Mouse (Mus musculus) heart, embryonic 11.5 days (tissue): ENCODE data around the gene Psmb4. TPM values are rescaled to one million over a fixed set of nuclear protein-coding genes. Genes with fewer than 3 reads are reported as not detected.

ENCODE experiments used
- ATAC-seq: fragments of 200-750 bp; cut with Nextera tagmentation; replicated peaks from 2 replicates; pipeline ENCODE4 v1.8.0; 2017; ENCODE audit warnings: moderate library complexity; ENCODE audit not compliant: insufficient number of reproducible peaks, low FRiP score, low TSS enrichment
- H3K27ac ChIP-seq: fragments of 300-500 bp; sonication (generic); 2 replicates; pipeline ENCODE4 v1.5.1; 2014; ENCODE audit warnings: mild to moderate bottlenecking, low read depth, low read length
- H3K27me3 ChIP-seq: fragments of 300-500 bp; sonication (generic); 2 replicates; pipeline ENCODE4 v1.6.1; 2014; ENCODE audit warnings: mild to moderate bottlenecking, low read length, mixed read lengths; ENCODE audit not compliant: control insufficient read depth, insufficient read depth
- H3K36me3 ChIP-seq: fragments of 300-500 bp; sonication (generic); 2 replicates; pipeline ENCODE4 v1.6.1; 2014; ENCODE audit warnings: mild to moderate bottlenecking, low read length, moderate library complexity, mixed read lengths; ENCODE audit not compliant: control insufficient read depth, insufficient read depth
- H3K4me1 ChIP-seq: fragments of 300-500 bp; sonication (generic); 2 replicates; pipeline ENCODE4 v1.6.1; 2014; ENCODE audit warnings: low read length; ENCODE audit not compliant: control insufficient read depth, insufficient read depth
- H3K4me2 ChIP-seq: fragments of 300-500 bp; sonication (generic); 2 replicates; pipeline ENCODE4 v1.6.1; 2014; ENCODE audit warnings: mild to moderate bottlenecking, moderate library complexity
- H3K4me3 ChIP-seq: fragments of 300-500 bp; sonication (generic); 2 replicates; pipeline ENCODE4 v1.5.1; 2014; ENCODE audit warnings: low read depth, low read length
- H3K9ac ChIP-seq: fragments of 300-500 bp; sonication (generic); 2 replicates; pipeline ENCODE4 v1.6.1; 2014; ENCODE audit warnings: mild to moderate bottlenecking, low read depth, low read length, moderate library complexity
- H3K9me3 ChIP-seq: fragments of 300-500 bp; sonication (generic); replicated peaks from 2 replicates; pipeline ENCODE4 v1.6.1; 2016; ENCODE audit warnings: low read length; ENCODE audit not compliant: control insufficient read depth
- WGBS: fragments of 180-500 bp; shearing (Covaris S2); extraction: QIAGEN DNeasy Blood & Tissue Kit; methylation state at CpG from one replicate; pipeline ENCODE4 v1.1.7; 2014; ENCODE audit not compliant: insufficient replicate concordance; 5-methylcytosine and 5-hydroxymethylcytosine counted together
- polyA plus RNA-seq: library from polyadenylated mRNA; unstranded; fragments of >200 nt; fragmentation: Nextera tagmentation; extraction: Ambion mirVana; gene quantifications from 2 replicates; pipeline ENCODE4 v1.2.1, GENCODE M21; 2014

Psmb4 gene
- polyA plus RNA-seq, 1 experiment from 2014 or later = 293 TPM

- no peaks in the 10 kb centered on the region for H3K9me3 ChIP-seq
- no peak for ATAC-seq
- H3K4me2 ChIP-seq = no peak overlapping the region
- WGBS = 78% methylated on average over 4 of the region's 4 CpGs
- H3K36me3 ChIP-seq = peaks cover 32% of the 10 kb centered on the region
- H3K4me3 ChIP-seq = no peak overlapping the region
- H3K27ac ChIP-seq = no peak overlapping the region
- no peak overlapping the region for H3K9ac ChIP-seq
- peaks cover 8% of the 10 kb centered on the region for H3K4me1 ChIP-seq
- H3K27me3 ChIP-seq = no peaks in the 10 kb centered on the region
Measured at GRCm38 (mm10) chr3:94881840-94882239, 4.9 kb downstream of the Psmb4 start.

DNA sequence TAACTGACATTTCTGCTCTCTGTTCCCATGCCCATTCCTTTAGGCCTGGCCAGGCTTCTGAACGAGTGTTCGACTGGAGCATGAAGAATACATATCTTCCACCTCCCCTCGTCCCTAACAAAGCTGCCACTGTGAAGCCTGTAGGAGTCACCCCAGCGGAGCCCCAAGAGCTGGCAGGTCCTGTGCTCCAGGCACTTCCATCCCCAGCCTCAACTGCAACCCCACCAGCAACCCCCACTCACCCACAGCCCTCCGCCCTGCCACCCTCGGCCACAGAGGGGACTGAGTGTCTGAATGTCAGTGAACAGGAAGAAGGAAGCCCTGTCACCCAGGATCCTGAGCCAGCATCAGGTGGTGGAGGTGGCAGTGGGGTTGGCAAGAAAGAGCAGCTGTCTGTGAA lies 8.1 kb downstream of the Psmb4 start:
- H3K27me3 ChIP-seq = no peaks in the 10 kb centered on the region
- H3K36me3 ChIP-seq = peaks cover 42% of the 10 kb centered on the region
- no peak overlapping the region for H3K4me3 ChIP-seq
- H3K9ac ChIP-seq = no peak overlapping the region
- 87% methylated on average over 6 of the region's 6 CpGs for WGBS
- no peak for ATAC-seq
- H3K4me2 ChIP-seq = no peak overlapping the region
- no peak overlapping the region for H3K27ac ChIP-seq
- H3K9me3 ChIP-seq = no peaks in the 10 kb centered on the region
- H3K4me1 ChIP-seq = no peaks in the 10 kb centered on the region

DNA sequence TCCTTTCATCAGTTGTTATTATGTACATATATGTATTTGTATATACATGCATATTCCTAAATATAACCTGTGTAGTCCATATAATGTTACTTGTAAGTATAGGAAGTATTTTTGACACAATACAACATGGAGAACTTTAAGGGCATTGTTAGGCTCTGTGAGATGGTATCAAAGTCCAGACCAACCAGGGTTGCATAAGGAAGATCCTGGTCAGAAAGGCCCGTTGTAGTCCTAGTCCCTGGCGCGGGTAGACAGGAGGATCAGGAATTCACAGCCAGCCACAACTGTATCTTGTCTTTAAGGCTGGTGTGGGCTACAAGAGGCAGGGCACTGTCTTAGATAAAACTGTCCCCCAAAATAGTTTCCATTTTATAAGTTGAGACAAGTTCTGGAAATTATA lies 17.8 kb downstream of the Psmb4 start:
- Histone ChIP-seq H3K27me3 (no peaks in the 10 kb centered on the region), H3K27ac (no peak overlapping the region), H3K4me1 (no peaks in the 10 kb centered on the region), H3K4me2 (no peak overlapping the region), H3K9me3 (no peaks in the 10 kb centered on the region), H3K9ac (no peak overlapping the region), H3K4me3 (no peak overlapping the region), H3K36me3 (peaks cover 37% of the 10 kb centered on the region)
- WGBS = 87% methylated on average over 3 of the region's 3 CpGs
- no peak for ATAC-seq

- H3K9me3 ChIP-seq = no peaks in the 10 kb centered on the region
- peaks cover 25% of the 10 kb centered on the region for H3K36me3 ChIP-seq
- H3K27ac ChIP-seq = no peak overlapping the region
- no peak overlapping the region for H3K4me3 ChIP-seq
- 77% methylated on average over 2 of the region's 2 CpGs for WGBS
- no peaks in the 10 kb centered on the region for H3K4me1 ChIP-seq
- H3K27me3 ChIP-seq = no peaks in the 10 kb centered on the region
- H3K9ac ChIP-seq = no peak overlapping the region
- H3K4me2 ChIP-seq = no peak overlapping the region
- no peak for ATAC-seq
Measured at GRCm38 (mm10) chr3:94859471-94859870, 27.3 kb downstream of the Psmb4 start.

DNA sequence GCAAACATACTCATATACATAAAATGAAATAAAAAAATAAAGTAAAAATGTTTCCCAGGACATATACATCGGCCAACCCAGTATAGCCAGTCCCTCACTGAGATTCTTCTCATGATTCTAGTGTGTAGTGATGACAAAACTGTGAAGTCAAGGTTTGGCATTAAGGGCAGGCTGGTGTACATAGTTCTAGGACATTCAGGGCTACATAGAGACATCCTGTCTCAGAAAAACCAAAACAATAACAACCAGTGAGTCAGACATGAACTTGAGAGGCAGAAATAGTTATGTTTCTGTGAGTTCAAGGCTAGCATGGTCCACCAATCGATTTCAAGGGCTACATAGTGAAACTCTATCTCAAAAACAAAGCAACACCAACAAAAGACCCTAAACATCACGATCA lies 34.5 kb downstream of the Psmb4 start:
- H3K9ac ChIP-seq = no peak overlapping the region
- no peaks in the 10 kb centered on the region for H3K9me3 ChIP-seq
- no peaks in the 10 kb centered on the region for H3K27me3 ChIP-seq
- WGBS = 86% methylated on average over 3 of the region's 3 CpGs
- no peak overlapping the region for H3K4me3 ChIP-seq
- H3K4me1 ChIP-seq = peaks cover 10% of the 10 kb centered on the region; the same call in 1 of the 2 replicates
- H3K27ac ChIP-seq = no peak overlapping the region
- H3K36me3 ChIP-seq = peaks cover 15% of the 10 kb centered on the region
- H3K4me2 ChIP-seq = no peak overlapping the region
- ATAC-seq = no peak

- H3K9me3 ChIP-seq = no peaks in the 10 kb centered on the region
- H3K27ac ChIP-seq = no peak overlapping the region
- H3K4me1 ChIP-seq = peaks cover 10% of the 10 kb centered on the region; the same call in 1 of the 2 replicates
- peaks cover 15% of the 10 kb centered on the region for H3K36me3 ChIP-seq
- no peak for ATAC-seq
- H3K27me3 ChIP-seq = no peaks in the 10 kb centered on the region
- no peak overlapping the region for H3K4me2 ChIP-seq
- WGBS = 57% methylated on average over 3 of the region's 3 CpGs
- no peak overlapping the region for H3K4me3 ChIP-seq
- no peak overlapping the region for H3K9ac ChIP-seq
Measured at GRCm38 (mm10) chr3:94851731-94852130, 35.0 kb downstream of the Psmb4 start.

GRCm38 (mm10) chr3:94849338-94849737 lies 37.4 kb downstream of the Psmb4 start:
- no peak for ATAC-seq
- WGBS = 11% methylated on average over 1 of the region's 1 CpGs
- no peaks in the 10 kb centered on the region for H3K9me3 ChIP-seq

GRCm38 (mm10) chr3:94847382-94847781 lies 39.4 kb downstream of the Psmb4 start:
- no peak for ATAC-seq
- Histone ChIP-seq H3K27me3 (no peaks in the 10 kb centered on the region), H3K9ac (no peak overlapping the region), H3K4me2 (no peak overlapping the region), H3K27ac (no peak overlapping the region), H3K36me3 (no peaks in the 10 kb centered on the region), H3K4me3 (no peak overlapping the region), H3K4me1 (peaks cover 15% of the 10 kb centered on the region), H3K9me3 (no peaks in the 10 kb centered on the region)
- 89% methylated on average over 2 of the region's 2 CpGs for WGBS

More at GRCm38 (mm10) chr3:94849338-94849737, 37.4 kb downstream of the Psmb4 start:
- no peak overlapping the region for H3K4me2 ChIP-seq
- H3K4me3 ChIP-seq = no peak overlapping the region
- H3K36me3 ChIP-seq = peaks cover 1% of the 10 kb centered on the region; the same call in 1 of the 2 replicates
- H3K27me3 ChIP-seq = no peaks in the 10 kb centered on the region
- no peak overlapping the region for H3K9ac ChIP-seq
- H3K27ac ChIP-seq = no peak overlapping the region
- peaks cover 15% of the 10 kb centered on the region for H3K4me1 ChIP-seq

GRCm38 (mm10) chr3:94839101-94839500 lies 47.7 kb downstream of the Psmb4 start:
- H3K4me3 ChIP-seq = peak overlapping the region; percentile 77; the same call in 1 of the 2 replicates
- H3K4me1 ChIP-seq = peaks cover 7% of the 10 kb centered on the region
- H3K27ac ChIP-seq = no peak overlapping the region
- no peak for ATAC-seq
- H3K36me3 ChIP-seq = 0 out of 2 replicates have a peak, but pooled peaks cover 3% of the 10 kb centered on the region
- 73% methylated on average over 5 of the region's 5 CpGs for WGBS
- no peaks in the 10 kb centered on the region for H3K27me3 ChIP-seq
- H3K4me2 ChIP-seq = peak overlapping the region; percentile 76
- no peaks in the 10 kb centered on the region for H3K9me3 ChIP-seq
- no peak overlapping the region for H3K9ac ChIP-seq
